Mouse (Mus musculus): Measurements from ENCODE around the gene Mier1. TPM values are rescaled to one million over a fixed set of nuclear protein-coding genes. Genes with fewer than 3 reads are reported as not detected.

Gene Mier1
- polyA plus RNA-seq, 1 experiment, result 14.3 TPM

DNA sequence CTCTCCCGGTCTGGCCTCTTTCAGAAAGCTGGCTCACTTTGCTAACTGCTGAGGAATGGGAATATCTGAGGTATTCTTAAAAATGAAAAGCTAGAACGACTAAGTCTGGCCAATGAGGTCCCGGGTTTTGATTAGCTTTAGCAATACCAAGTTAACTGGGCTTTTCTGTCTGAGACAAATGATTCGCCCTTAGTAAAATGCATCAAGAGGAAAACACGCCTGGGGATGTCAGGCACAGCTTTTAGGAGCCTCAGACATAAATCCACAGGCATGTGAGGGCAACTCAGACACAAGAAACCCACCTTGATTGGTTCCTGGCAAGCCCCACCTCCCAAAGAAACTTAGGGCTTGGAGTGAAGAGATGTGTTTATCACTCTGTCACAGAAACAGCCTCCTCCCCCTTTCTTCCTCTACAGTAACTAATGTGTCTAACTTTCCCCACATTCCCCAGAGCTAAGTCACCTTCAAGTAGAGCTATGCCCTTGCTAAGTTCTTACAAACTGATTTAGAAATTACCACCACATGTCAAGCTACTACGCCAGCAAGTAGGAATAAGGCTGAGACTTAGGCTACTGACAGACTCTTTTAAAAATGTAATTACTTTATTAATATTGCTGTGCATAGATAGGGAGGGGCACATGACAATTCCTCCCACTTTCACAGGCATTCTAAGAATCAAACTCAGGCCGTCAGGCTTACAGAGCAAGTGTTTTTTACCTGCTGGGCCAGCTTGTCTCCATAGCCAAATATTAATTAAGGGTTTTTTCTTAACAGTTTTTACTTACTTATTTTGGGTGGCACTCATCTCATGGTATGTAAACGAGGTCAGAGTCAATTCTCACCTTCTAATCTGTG lies 74.8 kb downstream of the Mier1 start:
- no peak overlapping the region for H3K27ac ChIP-seq (ENCODE audit: control insufficient read depth, insufficient read depth, low read depth, low read length)
- TF ChIP-seq POLR2A (IDR thresholded peaks at IDR 0.05; ENCODE audit: control insufficient read depth, low read depth, low read length) (no peak), CTCF (IDR thresholded peaks at IDR 0.05; ENCODE audit: control insufficient read depth, insufficient read depth, insufficient replicate concordance, low read depth, low read length) (no peak)
- no peaks in the 10 kb centered on the region for H3K4me1 ChIP-seq (ENCODE audit: control insufficient read depth, insufficient read depth, low read length)
- no peak overlapping the region for H3K4me3 ChIP-seq (ENCODE audit: control insufficient read depth, low read depth, low read length)
- H3K36me3 ChIP-seq (ENCODE audit: control insufficient read depth, insufficient read depth, low read length), result peaks cover 1% of the 10 kb centered on the region
- no peaks in the 10 kb centered on the region for H3K27me3 ChIP-seq (ENCODE audit: control insufficient read depth, insufficient read depth, low read length)

DNA sequence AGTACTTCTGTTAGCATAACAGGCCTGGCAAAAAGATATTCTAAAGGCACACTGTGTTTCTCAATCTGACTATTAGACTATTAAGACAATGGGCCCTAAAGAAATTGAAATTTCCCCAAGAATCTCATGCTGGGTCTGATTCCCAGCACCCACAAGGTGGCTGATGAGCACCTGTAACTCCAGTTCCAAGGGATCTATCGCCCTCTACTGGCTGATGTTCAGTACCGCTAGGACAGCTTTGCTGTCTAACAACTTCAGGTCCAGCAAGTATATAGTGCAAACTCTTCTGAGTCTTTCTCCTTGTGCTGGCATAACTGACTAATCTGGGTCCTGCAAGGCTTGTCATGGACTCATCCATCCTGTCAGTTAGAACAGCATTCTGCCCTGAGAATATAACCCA lies 78.2 kb downstream of the Mier1 start:
- H3K36me3 ChIP-seq (ENCODE audit: control insufficient read depth, insufficient read depth, low read length), result peaks cover 3% of the 10 kb centered on the region
- no peaks in the 10 kb centered on the region for H3K4me1 ChIP-seq (ENCODE audit: control insufficient read depth, insufficient read depth, low read length)
- TF ChIP-seq CTCF (IDR thresholded peaks at IDR 0.05; ENCODE audit: control insufficient read depth, insufficient read depth, insufficient replicate concordance, low read depth, low read length) (peak; percentile 25; the same call in 1 of the 2 replicates), POLR2A (IDR thresholded peaks at IDR 0.05; ENCODE audit: control insufficient read depth, low read depth, low read length) (no peak)
- no peak overlapping the region for H3K27ac ChIP-seq (ENCODE audit: control insufficient read depth, insufficient read depth, low read depth, low read length)
- no peak overlapping the region for H3K4me3 ChIP-seq (ENCODE audit: control insufficient read depth, low read depth, low read length)
- no peaks in the 10 kb centered on the region for H3K27me3 ChIP-seq (ENCODE audit: control insufficient read depth, insufficient read depth, low read length)

DNA sequence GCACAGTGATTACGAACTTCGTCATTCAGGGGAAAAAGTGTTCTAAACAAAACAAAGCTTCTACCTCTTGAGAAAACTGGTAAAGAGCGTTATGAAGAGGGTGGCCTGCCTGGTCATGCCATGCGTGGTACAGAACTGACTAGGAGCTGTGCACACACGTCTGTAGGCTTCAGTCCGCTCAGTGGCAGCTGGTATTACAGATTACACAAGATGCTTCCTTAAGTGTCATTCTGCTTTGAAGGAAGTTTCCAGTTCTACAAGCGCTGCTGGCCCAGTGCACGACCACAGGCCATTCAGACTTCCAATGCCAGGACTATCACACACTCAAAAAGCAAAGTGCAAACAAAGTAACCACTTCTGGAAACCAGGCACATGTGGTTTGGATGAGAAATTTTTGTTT lies 83.2 kb downstream of the Mier1 start:
- Histone ChIP-seq H3K4me1 (ENCODE audit: control insufficient read depth, insufficient read depth, low read length) (no peaks in the 10 kb centered on the region), H3K36me3 (ENCODE audit: control insufficient read depth, insufficient read depth, low read length) (peaks cover 3% of the 10 kb centered on the region), H3K27me3 (ENCODE audit: control insufficient read depth, insufficient read depth, low read length) (no peaks in the 10 kb centered on the region), H3K4me3 (ENCODE audit: control insufficient read depth, low read depth, low read length) (no peak overlapping the region), H3K27ac (ENCODE audit: control insufficient read depth, insufficient read depth, low read depth, low read length) (no peak overlapping the region)
- TF ChIP-seq CTCF (IDR thresholded peaks at IDR 0.05; ENCODE audit: control insufficient read depth, insufficient read depth, insufficient replicate concordance, low read depth, low read length) (no peak), POLR2A (IDR thresholded peaks at IDR 0.05; ENCODE audit: control insufficient read depth, low read depth, low read length) (no peak)

DNA sequence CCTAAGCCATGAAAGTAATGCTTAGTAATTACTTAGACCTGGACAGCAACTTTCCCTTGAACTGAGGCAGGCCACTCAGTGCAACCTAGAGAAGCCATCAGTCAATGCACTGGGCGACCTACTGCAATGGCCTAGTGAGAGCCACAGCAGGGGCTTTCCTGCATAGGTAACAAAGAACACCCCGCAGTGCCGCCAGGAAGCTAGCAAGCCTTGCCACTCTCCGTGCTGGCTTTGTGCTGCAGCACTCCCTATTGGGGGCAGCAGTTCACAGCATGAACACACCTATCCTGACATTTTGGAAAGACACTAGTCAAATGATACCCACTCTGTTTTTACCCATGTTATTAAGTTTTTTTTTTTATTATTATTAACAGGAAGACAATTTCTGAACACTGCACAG lies 84.9 kb downstream of the Mier1 start:
- H3K27ac ChIP-seq (ENCODE audit: control insufficient read depth, insufficient read depth, low read depth, low read length), result no peak overlapping the region
- H3K4me1 ChIP-seq (ENCODE audit: control insufficient read depth, insufficient read depth, low read length), result no peaks in the 10 kb centered on the region
- peaks cover 3% of the 10 kb centered on the region for H3K36me3 ChIP-seq (ENCODE audit: control insufficient read depth, insufficient read depth, low read length)
- H3K4me3 ChIP-seq (ENCODE audit: control insufficient read depth, low read depth, low read length), result no peak overlapping the region
- H3K27me3 ChIP-seq (ENCODE audit: control insufficient read depth, insufficient read depth, low read length), result no peaks in the 10 kb centered on the region
- no peak for TF ChIP-seq POLR2A (IDR thresholded peaks at IDR 0.05; ENCODE audit: control insufficient read depth, low read depth, low read length)
- no peak for TF ChIP-seq CTCF (IDR thresholded peaks at IDR 0.05; ENCODE audit: control insufficient read depth, insufficient read depth, insufficient replicate concordance, low read depth, low read length)

DNA sequence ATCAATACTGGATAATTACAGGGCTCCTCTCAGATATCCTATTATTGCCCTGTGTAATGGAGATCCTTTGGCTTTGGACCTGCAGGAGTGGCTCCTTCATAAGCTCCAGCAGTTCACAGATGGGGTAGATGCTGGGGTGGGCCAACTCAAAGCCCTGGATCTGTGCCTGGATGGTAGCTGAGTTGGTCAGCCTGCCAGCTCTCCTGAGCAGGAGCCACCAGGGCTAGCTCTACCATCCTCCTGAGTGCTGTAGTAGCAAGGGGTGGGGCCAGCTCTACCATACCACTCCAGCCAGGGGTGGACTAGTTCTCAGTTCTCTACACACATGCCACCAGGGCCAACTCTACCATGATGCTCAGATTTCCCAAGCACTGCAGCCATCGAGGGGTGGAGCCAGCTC lies 85.9 kb downstream of the Mier1 start:
- Histone ChIP-seq H3K27me3 (ENCODE audit: control insufficient read depth, insufficient read depth, low read length) (no peaks in the 10 kb centered on the region), H3K27ac (ENCODE audit: control insufficient read depth, insufficient read depth, low read depth, low read length) (no peak overlapping the region), H3K4me3 (ENCODE audit: control insufficient read depth, low read depth, low read length) (no peak overlapping the region), H3K36me3 (ENCODE audit: control insufficient read depth, insufficient read depth, low read length) (peaks cover 3% of the 10 kb centered on the region), H3K4me1 (ENCODE audit: control insufficient read depth, insufficient read depth, low read length) (no peaks in the 10 kb centered on the region)
- TF ChIP-seq POLR2A (IDR thresholded peaks at IDR 0.05; ENCODE audit: control insufficient read depth, low read depth, low read length), result no peak
- no peak for TF ChIP-seq CTCF (IDR thresholded peaks at IDR 0.05; ENCODE audit: control insufficient read depth, insufficient read depth, insufficient replicate concordance, low read depth, low read length)

DNA sequence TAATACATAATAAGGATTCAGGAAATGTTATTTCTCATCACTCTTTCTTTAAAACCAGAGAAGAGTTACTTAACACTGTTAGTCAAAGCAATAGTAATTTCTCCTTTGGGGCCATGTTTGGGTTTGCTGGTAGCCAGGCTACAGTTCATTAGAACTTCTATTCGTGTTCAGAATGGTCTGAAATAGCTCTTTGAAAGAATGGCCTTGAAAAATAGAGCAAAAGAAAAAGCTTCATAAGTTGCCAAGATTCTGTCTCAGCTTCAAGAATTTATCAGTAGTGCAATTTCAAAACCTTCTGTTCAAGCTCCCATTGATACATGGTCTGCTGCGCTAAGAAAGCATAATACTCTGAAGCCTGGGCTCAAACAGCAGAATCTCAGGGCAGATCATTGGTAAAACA lies 89.5 kb downstream of the Mier1 start:
- Histone ChIP-seq H3K27me3 (ENCODE audit: control insufficient read depth, insufficient read depth, low read length) (no peaks in the 10 kb centered on the region), H3K27ac (ENCODE audit: control insufficient read depth, insufficient read depth, low read depth, low read length) (no peak overlapping the region), H3K4me1 (ENCODE audit: control insufficient read depth, insufficient read depth, low read length) (no peaks in the 10 kb centered on the region), H3K36me3 (ENCODE audit: control insufficient read depth, insufficient read depth, low read length) (peaks cover 2% of the 10 kb centered on the region), H3K4me3 (ENCODE audit: control insufficient read depth, low read depth, low read length) (no peak overlapping the region)
- TF ChIP-seq POLR2A (IDR thresholded peaks at IDR 0.05; ENCODE audit: control insufficient read depth, low read depth, low read length) (no peak), CTCF (IDR thresholded peaks at IDR 0.05; ENCODE audit: control insufficient read depth, insufficient read depth, insufficient replicate concordance, low read depth, low read length) (no peak)

DNA sequence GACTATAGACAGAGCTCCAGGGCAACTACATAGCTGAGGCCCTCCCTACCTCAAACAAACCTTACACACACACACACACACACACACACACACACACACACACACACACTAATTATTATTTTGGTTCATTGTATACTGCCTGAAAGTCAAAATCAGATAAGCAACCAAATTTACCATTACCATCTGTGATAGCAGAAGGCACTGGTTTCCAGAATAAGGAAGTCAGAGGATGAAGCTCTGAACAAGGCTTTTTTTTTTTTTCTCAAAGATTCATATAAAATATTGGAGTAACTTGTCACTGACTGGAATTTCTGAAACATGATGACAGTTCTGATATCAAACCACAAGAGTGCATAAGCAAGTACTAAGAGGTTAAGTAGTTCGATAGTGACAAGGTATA lies 94.4 kb downstream of the Mier1 start:
- TF ChIP-seq POLR2A (IDR thresholded peaks at IDR 0.05; ENCODE audit: control insufficient read depth, low read depth, low read length), result no peak
- TF ChIP-seq CTCF (IDR thresholded peaks at IDR 0.05; ENCODE audit: control insufficient read depth, insufficient read depth, insufficient replicate concordance, low read depth, low read length), result no peak
- H3K36me3 ChIP-seq (ENCODE audit: control insufficient read depth, insufficient read depth, low read length), result peaks cover 2% of the 10 kb centered on the region; the same call in 1 of the 2 replicates
- no peak overlapping the region for H3K27ac ChIP-seq (ENCODE audit: control insufficient read depth, insufficient read depth, low read depth, low read length)
- H3K4me3 ChIP-seq (ENCODE audit: control insufficient read depth, low read depth, low read length), result no peak overlapping the region
- peaks cover 2% of the 10 kb centered on the region for H3K4me1 ChIP-seq (ENCODE audit: control insufficient read depth, insufficient read depth, low read length)
- no peaks in the 10 kb centered on the region for H3K27me3 ChIP-seq (ENCODE audit: control insufficient read depth, insufficient read depth, low read length)

All from testis, adult 2 months (tissue).